Mouse (Mus musculus): ENCODE data around the gene Hoxb9.

DNA sequence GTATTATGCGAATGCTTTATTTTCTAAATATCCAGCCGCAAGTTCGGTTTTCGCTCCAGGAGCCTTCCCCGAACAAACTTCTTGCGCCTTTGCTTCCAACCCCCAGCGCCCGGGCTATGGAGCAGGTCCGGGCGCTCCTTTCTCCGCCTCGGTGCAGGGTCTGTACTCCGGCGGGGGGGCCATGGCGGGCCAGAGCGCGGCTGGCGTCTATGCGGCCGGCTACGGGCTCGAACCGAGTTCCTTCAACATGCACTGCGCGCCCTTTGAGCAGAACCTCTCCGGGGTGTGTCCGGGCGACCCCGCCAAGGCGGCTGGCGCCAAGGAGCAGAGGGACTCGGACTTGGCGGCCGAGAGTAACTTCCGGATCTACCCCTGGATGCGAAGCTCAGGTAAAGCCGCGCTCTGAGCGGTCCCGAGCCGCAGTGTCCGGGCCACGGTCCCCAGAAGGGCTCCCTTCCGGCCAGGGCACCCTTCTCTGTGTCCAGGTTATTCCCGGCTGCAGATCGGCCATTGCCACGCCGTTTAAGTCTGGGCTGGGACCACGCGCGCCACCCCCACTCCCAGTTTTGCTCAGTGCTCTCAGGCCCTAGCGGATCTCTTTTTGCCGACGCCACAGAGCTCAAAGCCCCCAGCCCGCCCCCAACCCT lies 15.6 kb downstream of the Hoxb9 start:
- TF ChIP-seq POLR2A (IDR thresholded peaks at IDR 0.05; ENCODE audit: borderline replicate concordance, control insufficient read depth, low read depth, low read length): no peak
- no peak for TF ChIP-seq CTCF (IDR thresholded peaks at IDR 0.05; ENCODE audit: control insufficient read depth, insufficient read depth, low read length)
